Mouse (Mus musculus) 3134 (cell line): Measurements from ENCODE around the gene 1700025G04Rik.

Source experiments
- DNase-seq: peaks from one replicate; pipeline ENCODE4 v3.0.0-alpha.2; 2011; ENCODE audit warnings: low spot score; ENCODE audit not compliant: insufficient read length; ENCODE audit errors: extremely low read depth

Gene 1700025G04Rik

GRCm38 (mm10) chr1:152090018-152090553 lies at the start of gene 1700025G04Rik:
1700025G04Rik (minus strand) TSS chr1:152090125.
- DNase-seq, result peak; percentile 87

GRCm38 (mm10) chr1:152139496-152139895 lies 49.6 kb upstream of the 1700025G04Rik start:
- no peak for DNase-seq

- no peak for DNase-seq
These were observed 40.3 kb upstream of the 1700025G04Rik start for GRCm38 (mm10) chr1:152130029-152130727.

GRCm38 (mm10) chr1:152125451-152125850 lies 35.5 kb upstream of the 1700025G04Rik start:
- DNase-seq, result no peak

- DNase-seq, result no peak
These were observed 20.2 kb upstream of the 1700025G04Rik start for GRCm38 (mm10) chr1:152110123-152110522.

- peak; percentile 15 for DNase-seq
These were observed 16.2 kb upstream of the 1700025G04Rik start for GRCm38 (mm10) chr1:152106136-152106535.

GRCm38 (mm10) chr1:152105246-152105645 lies 15.3 kb upstream of the 1700025G04Rik start:
- DNase-seq, result peak; percentile 17

GRCm38 (mm10) chr1:152101746-152102145 lies 11.8 kb upstream of the 1700025G04Rik start:
- no peak for DNase-seq

GRCm38 (mm10) chr1:152096045-152096444 lies 6.1 kb upstream of the 1700025G04Rik start:
- DNase-seq, result no peak

- DNase-seq, result no peak
These were observed 930 bp upstream of the 1700025G04Rik start for GRCm38 (mm10) chr1:152090564-152091545.

GRCm38 (mm10) chr1:152089526-152089925 lies 399 bp downstream of the 1700025G04Rik start:
- peak; percentile 74 for DNase-seq

- no peak for DNase-seq
These were observed 1.0 kb downstream of the 1700025G04Rik start for GRCm38 (mm10) chr1:152088791-152089401.

GRCm38 (mm10) chr1:152088030-152088429 lies 1.9 kb downstream of the 1700025G04Rik start:
- no peak for DNase-seq

GRCm38 (mm10) chr1:152086951-152087350 lies 3.0 kb downstream of the 1700025G04Rik start:
- no peak for DNase-seq

GRCm38 (mm10) chr1:152085561-152085960 lies 4.4 kb downstream of the 1700025G04Rik start:
- no peak for DNase-seq

GRCm38 (mm10) chr1:152084638-152085345 lies 5.1 kb downstream of the 1700025G04Rik start:
- DNase-seq, result peak; percentile 55

- no peak for DNase-seq
These were observed 7.8 kb downstream of the 1700025G04Rik start for GRCm38 (mm10) chr1:152081954-152082711.

- no peak for DNase-seq
These were observed 8.8 kb downstream of the 1700025G04Rik start for GRCm38 (mm10) chr1:152081121-152081520.

- DNase-seq, result no peak
These were observed 9.7 kb downstream of the 1700025G04Rik start for GRCm38 (mm10) chr1:152080244-152080643.
